Mouse (Mus musculus) urinary bladder, postnatal 10 days (tissue): ENCODE results near the gene Narf.

Experiments
- DNase-seq: peaks from one replicate; pipeline ENCODE4 v3.0.0; 2022; ENCODE audit warnings: low spot score

The Narf gene

DNA sequence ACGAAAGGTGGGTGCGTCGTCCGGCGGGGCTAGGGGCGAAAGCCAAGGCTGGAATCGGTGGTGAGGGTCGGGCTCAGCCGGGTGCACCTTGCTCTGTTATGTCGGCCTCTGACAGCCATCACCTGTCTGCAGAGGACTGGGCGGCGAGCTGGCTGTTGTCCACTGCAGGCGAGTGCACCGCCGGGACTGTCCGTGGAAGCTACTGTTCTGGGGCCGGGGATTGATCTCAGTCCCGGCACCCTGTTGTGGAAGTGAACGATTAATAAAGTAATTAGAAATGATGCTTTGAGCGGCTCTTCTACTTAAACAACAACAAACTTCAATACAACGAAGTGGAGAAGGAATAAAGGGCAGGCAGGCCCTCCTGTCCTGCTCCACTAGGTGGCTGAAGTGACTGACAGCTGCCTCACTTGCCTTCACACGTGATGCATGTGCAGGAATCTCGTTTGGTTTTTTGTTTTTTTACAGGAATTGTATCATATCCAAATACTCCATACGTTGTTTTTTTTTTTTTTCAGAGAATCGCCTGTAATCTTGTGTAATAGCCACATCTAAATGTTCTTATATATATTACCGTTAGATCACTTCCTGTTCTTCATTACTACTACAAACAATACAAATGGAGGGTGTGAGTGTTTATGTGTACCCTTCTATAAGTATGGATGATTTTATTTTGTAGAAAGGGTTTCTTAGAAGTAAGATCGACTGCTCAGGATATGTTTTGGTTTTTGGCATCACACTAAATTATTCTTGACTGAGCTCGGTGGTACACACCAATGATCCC is 484 bp downstream of the Narf start:
- no peak for DNase-seq

GRCm38 (mm10) chr11:121239669-121240068 is 2.6 kb downstream of the Narf start:
- DNase-seq = no peak

DNA sequence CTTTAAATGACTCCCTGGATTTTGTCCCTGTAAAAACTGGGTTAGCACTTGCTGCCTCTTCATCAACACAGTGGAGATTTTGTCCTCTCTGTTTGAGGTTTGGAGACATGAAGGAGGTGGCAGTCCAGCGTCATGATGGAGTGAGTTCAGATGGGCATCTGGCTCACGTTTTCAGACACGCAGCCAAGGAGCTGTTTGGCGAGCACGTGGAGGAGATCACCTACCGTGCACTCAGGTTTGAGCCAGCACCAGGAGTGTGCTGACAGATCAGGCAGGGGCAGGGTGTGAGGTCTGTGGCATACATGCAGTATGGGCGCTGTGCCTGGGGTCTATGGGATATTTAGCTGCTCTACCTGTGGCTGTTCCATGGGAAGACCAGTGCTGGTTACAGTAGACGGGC is 13.1 kb downstream of the Narf start:
- no peak for DNase-seq

- peak; percentile 73 for DNase-seq
These were observed 22.4 kb downstream of the Narf start, which contains the start of gene Foxk2 for GRCm38 (mm10) chr11:121259160-121260100. Gene Foxk2 (plus strand): TSS chr11:121259990.

DNA sequence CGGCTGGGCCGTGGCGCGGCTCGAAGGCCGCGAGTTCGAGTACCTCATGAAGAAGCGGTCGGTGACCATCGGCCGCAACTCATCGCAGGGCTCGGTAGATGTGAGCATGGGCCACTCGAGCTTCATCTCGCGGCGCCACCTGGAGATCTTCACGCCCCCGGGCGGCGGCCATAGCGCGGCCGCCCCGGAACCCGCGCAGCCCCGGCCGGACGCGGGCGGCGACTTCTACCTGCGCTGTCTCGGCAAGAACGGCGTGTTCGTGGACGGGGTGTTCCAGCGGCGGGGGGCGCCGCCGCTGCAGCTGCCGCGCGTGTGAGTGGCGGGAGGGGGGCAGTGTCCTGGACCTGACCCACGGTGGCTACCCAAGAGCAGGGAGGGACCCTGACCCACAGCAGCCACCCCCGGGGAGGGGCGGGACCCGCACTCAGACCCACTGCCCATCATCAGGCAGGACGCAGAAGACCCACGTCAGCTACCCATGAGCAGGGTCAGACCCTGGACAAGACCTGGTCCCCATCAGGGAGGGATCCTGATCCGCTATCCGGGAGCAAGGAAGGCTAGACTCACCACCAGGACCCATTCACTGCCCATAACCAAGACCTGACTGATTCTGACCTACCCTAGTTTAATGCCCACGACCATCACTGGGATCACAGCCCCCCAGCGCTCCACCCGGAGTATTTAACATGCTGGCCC is 23.3 kb downstream of the Narf start:
- no peak for DNase-seq

DNA sequence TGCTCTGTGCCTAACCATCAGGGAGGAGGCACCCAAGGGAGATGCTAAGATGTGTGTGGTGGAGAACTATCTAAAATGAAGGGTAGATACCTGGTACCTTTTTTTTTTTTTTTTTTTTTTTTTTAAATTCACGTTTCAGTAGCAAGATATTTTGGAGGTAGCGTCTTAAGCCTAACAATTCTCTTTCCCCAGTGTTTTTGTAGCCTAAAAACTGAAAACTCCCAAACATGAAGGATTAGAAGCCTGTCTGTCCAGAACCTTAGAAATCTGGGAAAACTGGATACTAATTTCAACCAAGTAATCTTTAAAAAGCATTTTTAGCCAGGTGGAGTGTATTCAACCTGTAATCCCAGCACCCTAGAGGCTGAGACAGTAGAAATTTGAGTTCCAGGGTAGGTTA is 24.0 kb downstream of the Narf start:
- no peak for DNase-seq

- no peak for DNase-seq
These were observed 40.5 kb downstream of the Narf start for GRCm38 (mm10) chr11:121277516-121277915.

- no peak for DNase-seq
These were observed 41.0 kb downstream of the Narf start for GRCm38 (mm10) chr11:121278011-121278410.

DNA sequence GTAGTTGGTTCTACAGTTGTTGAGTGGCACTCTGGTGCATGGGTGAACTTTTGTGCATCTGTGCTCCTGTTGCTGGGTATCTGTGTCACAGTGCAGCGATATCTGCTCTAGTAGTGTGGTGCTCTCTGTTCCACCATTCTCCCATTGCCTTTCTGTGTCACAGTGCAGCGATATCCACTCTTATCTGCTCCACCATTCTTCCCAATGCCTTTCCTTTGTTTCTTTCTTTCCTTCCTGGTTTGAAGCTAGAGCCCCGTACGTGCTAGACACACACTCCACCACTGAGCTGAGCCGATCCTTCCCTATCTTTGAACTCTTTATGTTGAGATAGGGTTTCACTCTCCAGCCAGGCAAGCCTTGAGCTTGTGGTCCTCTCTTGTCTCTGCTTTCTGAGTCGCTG is 45.9 kb downstream of the Narf start:
- no peak for DNase-seq

GRCm38 (mm10) chr11:121289859-121290258 is 52.8 kb downstream of the Narf start:
- DNase-seq = no peak

DNA sequence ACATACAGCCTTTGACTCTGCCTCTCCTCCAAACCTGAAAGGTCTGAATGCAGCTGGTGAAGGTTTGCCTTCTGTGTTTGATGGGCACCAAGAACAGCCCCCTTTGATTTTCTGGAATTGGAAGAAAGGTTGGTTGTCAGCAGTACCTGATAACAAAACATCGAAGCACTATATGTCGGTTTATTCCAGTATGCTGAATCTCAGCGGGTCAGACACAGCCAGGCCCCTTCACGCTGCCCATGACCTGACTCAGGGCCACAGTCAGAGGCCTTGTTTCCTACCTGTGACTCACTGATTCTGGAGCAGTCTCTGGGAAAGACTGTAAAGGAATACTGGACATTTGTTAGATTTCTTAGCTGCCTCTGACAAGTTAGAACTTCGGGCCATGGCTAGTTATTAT is 57.7 kb downstream of the Narf start:
- no peak for DNase-seq

- no peak for DNase-seq
These were observed 61.4 kb downstream of the Narf start for GRCm38 (mm10) chr11:121298493-121298892.

DNA sequence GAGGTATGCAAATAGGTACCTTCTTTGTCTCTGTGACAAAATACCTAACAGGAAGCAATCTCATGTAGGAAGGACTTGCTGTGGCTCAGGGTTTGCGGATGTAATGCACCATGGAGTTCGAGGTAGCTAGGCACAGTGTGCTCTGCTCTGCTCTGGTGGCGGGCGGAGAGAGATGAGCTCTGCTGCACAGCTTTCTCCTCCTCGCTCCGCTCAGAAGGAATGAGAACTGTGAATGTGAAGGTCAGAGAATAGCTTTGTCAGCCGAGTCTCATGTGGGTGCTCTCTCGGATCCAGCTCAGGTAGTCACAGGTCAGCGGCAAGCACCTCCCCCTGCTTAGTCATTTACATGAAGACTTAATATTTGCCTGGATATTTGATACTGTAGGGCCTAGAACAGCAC is 63.2 kb downstream of the Narf start:
- DNase-seq = no peak

DNA sequence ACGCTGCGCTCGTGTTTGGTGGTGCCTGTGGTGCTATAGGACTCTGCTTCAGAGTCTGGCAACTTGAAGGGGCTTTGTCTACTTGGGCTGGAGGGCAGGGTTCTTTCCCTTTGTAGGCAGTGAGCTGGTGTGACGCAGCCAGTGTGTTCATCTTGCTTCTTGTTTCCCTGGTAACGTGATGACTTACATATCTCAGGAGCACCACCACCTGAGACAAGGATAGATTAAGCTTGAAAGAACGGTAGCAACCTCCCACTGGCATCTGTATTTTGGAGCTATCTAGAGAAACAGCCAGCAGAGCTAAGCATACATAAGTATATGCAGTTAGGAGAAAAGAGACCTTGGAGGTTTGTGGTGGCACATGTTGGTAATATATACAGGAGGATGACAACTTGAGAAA is 68.3 kb downstream of the Narf start:
- DNase-seq = no peak
